Mouse (Mus musculus) left cerebral cortex, adult 18-20 months (tissue): Measurements from ENCODE around the gene A530016L24Rik. TPM values are rescaled to one million over a fixed set of nuclear protein-coding genes. Genes with fewer than 3 reads are reported as not detected.
A peak's percentile ranks its signal among the peaks of the same experiment; 100 is the strongest.

Source experiments
- DNase-seq, 2 experiments: peaks; one replicate each; pipeline ENCODE4 v3.0.0; 2021 to 2022; ENCODE audit warnings: low spot score in 2 of 2, mixed read lengths in 1 of 2
- long read RNA-seq, 2 experiments: library from polyadenylated mRNA; stranded (forward); transcript quantifications; one replicate each; pipeline ENCODE4 v2.0.0; 2021
- total RNA-seq, 2 experiments: library from RNA; stranded (reverse); gene quantifications; 2 replicates each; pipeline ENCODE4 v1.2.3; 2021

A530016L24Rik gene
- under 1 TPM in 1 of 2 experiments, not detected in 1; 0.21 TPM for total RNA-seq
- long read RNA-seq, experiment 1, partial matches to known transcripts = 0 of 3 reads
- long read RNA-seq, experiment 1, other reads (novel, unspliced or antisense) = 3 of 3 reads
- long read RNA-seq, experiment 2 = 0 reads

DNA sequence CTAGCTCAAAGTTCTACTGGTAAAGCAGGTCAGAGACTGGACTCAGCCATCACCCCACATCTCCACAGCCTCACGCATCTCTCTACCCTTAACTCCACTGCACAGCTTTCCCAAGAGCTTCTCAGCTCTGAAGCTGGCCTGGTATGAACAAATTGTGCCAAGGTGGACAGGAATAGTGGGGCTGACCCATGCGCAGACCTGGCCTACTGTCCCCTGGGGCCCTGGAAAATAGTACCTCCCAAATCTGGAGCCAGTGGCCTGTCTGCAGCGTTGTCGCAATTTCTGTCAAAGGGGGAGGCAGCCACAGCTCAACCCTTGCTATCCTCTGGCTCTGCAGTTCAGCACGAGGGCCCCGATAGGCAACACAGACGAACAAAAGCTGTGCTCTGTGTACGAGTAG, at the start of gene A530016L24Rik:
A530016L24Rik (plus strand) TSS at position 315 of the 400 bp plus-strand sequence.
- DNase-seq = no peak

DNA sequence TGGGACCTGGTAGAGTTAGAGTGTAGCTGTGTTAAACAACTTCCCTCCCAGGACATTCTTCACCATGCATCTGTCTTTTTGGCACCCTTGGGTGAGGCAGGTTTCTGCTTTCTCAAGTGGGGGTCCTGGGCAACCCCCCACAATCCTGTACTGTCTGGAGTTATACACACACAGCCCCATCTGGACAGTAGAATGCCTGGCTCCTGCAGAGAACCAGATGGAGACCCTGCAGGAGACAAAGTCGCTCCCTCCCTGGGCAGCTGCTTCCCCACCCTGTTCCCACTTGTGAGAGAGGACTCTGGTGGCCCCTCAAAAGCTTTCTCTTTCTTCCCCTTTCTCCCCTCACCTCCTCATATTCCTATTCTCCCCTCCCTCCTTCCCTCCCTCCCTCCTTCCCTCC, 49.3 kb upstream of the A530016L24Rik start:
- no peak for DNase-seq

DNA sequence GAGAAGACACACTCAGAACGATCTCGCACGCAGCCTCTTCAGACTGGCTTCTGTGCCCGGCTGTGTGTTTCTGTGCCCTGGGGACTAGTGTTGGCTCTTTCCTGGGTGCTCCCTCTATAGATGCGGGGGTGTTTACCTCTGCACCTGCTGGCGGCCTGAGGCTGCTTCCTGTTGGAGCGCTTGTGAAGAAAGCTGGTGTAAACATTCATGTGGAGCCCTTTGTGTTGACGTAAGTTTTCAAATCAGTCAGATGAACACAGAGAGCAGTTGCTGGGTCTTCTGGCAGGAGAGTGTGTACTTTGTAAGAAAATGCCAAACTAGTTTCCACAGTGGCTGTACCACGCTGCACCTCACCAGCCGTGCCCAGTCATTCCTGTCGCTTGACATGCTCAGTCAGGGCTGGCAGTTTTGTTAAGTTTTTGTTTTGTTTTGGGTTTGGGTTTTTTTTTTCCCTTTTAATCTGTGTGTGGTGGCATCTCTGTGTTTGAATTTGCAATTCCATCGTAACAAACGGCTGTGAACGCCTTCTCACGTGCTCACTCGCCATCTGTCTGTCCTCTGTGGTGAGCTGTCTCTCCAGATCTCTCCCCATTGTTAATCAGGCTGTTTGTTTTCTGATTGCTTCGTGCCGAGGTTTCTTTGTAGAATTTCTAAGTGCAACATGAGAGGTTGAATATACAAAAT, 40.0 kb upstream of the A530016L24Rik start:
- no peak for DNase-seq

DNA sequence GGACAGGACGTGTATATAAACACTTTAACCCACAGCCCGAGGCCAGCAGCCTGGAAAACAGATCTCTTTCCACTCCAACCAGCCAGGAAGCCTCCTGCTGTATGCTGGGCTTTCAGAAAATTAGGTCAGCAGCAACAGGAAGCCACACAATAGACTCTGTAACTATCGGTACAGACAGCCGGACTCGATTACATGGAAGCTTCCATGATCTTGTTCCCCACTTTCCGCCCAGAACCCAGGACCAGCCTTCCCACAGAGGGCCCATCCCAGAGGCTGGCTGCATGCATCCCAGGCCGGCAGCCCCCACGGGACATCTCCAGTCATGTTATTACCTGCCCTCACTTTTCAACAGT, 39.4 kb upstream of the A530016L24Rik start:
- no peak for DNase-seq

DNA sequence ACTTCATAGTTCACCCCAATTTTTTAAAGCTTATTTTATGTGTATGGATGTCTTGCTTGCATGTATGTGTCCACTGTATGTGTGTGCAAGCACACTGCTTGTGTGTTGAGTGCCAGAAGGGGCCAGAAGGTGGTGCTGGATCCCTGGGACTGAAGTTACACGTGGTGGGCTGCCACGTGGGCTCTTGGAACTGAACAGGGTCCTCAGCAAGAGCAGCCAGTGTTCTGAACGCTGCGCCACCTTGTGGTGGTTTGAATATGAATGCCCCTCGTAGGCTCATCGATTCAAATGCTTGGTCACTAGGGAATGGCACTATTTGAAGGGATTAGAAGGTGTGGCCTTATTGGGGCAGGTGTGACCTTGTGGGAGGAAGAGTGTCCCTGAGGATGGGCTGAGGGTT, 38.4 kb upstream of the A530016L24Rik start:
- peak in 1 of 2 experiments; percentile 53 for DNase-seq

DNA sequence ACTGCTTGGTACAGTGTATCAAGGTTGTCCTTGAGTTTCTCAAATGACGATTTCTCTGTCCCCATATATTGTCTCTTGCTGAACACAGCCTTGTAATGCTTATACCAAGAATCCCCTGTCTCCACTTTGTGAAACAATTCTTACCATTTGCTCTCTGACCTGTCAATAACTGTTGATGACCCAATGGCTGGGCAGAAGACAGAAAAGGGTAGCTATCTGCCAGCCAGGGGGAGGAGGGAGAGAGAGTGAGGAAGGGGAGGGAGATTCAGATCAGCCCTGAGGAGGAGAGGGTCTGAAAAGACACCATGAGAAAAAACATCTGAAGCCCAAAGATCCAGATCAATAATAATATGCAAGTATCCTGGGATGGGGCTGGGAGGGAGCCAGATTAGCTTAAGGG, 37.9 kb upstream of the A530016L24Rik start:
- DNase-seq = no peak

DNA sequence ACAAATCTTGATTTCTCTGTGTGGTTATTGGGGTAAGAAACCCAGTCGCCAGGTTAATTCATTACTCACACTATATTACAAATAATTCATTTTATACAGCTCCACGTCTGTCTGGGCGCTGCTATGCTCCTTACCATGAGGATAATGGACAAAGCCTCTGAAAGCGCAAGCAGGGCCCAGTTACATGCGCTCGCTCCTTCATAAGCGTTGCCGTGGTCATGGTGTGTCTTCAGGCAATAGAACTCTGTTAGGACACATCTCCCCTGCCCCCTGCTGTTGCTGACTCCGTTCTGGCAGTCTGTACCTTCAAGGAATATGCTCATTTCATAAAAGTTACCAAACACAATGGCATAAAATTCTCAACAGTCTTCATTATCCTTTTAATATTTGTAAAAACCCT, 37.4 kb upstream of the A530016L24Rik start:
- no peak for DNase-seq

DNA sequence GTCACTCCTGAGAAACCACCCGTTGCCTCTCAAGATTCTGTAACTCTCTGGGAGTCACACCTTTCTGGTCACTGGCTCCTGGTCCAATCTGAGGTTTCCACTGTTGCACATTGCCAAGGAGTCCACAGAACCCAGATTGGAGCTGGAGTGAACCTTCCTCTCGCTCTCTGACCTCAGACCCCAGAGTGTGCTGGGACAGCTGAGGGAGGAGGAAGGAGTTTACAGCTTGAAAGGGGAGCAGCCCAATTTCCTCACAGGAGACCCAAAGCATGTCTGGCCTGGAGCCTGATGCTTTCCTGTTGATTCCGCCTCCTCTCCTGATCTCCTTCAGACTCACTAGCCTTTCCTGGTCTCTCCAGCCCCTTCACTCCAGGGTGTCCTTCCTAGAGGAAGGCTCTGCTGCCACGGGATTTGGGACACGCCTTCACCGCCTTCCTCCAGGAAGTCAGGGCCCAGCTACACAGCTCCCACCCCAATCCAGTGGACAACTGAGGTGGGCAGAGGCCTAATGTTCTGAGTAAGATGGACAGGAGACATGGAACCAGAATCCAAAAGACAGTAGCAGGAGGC, 33.0 kb upstream of the A530016L24Rik start:
- no peak for DNase-seq

DNA sequence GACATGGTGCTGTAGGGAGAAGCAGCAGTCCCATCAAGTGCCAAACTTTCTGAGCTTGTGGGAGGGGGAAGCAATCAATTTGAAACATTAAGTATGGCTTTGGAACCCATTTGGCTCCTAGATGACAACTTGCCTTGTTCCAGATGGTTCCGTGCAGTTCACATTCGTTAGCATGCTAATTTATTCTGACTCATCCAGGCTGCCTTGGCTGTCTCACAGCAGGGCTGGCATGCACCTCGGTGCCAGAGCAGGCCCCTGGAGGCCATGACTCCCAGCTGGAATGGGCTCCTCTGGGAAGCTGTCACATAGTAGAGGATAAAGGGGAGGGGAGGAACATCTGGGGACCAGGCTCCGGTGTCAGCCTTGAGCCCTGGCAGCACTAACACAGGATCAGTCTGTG, 31.4 kb upstream of the A530016L24Rik start:
- peak; percentile 66 to 72 for DNase-seq

DNA sequence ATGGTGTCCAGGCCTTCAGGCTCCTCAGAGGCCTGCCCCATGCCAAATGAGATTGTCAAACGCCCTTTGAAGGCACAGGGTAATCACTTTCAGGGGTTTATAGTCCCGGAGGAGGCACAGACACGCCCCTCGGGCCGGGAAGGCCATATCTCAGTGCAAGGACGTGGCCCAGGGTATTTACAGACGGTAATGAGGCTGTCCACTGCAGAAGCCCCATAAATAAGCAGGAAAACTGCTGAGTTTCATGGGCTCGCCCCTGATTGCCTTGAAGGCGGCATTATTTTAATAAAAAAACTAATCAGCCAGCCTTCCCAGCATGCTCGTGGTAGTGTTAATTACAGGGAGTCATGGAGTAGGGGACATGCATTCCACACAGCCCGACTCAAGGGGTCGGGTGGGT, 26.8 kb upstream of the A530016L24Rik start:
- no peak for DNase-seq

DNA sequence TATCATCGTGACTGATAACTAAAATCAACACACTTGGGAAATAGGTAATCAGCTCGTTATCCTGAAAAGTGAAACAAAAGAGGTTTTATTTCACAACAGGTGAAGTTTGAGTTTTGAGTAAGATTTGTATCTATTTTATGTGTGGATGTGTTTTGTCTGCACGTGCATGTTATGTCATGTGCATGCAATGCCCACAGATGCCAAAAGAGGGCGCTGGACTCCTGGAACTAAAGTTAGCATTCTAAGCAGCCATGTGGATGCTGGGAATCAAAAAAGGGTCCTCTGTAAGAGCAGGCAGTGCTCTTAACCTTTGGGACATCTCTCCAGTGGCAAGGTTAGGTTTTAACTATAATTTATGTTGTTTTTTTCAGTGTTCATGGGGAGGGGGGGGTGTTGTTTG, 26.0 kb upstream of the A530016L24Rik start:
- no peak for DNase-seq

DNA sequence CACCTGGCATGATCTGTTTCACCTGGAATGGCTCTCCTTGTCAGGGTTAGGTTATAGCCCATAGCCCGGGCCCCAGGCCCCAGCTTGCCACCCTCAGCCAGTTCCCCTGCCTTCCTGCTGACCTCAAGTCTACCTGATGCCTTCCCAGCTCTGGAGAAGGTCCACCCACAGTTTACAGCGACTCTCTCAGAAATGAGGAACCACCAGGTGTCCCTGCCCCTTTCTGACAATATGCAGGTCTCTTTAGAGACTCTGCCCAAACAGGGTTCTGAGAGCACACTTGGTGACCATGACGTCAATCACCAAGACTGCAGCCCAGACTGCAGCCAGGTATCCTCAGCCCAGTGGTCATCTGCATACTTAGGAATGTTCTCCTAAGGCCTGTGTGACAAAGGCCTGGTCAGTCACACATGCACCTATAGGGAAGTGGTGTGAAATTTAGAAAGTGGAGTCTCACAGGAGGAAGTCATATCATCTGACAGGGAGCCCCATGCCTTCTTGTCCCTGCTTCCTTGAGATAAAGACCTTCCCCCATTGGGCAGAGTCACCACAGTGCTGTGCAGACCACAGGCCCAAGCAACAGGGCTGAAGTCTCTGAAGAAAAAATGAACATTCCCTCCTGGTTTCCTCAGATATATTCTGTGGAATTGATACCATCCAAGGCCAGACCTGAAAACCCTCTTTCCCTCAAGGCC, 25.4 kb upstream of the A530016L24Rik start:
- DNase-seq = no peak

DNA sequence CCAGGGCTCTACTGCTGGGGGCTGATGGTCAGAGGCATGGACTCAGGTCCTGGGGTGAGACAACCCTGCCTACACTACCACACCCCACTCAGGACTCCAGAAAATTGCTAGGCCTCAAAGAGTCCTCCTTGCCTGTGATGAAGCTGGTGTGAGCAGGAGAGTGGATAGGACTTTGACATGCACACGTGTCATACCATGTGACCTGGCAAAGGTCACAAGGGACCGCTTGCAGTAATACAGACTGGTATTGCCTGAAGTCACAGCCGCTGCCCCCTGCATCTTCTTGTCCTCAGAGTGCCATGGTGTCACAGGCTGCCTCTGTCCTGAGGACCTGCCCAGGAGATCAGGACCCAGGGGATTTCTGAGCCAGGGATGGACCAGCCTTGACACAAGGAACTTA, 24.7 kb upstream of the A530016L24Rik start:
- DNase-seq = no peak

DNA sequence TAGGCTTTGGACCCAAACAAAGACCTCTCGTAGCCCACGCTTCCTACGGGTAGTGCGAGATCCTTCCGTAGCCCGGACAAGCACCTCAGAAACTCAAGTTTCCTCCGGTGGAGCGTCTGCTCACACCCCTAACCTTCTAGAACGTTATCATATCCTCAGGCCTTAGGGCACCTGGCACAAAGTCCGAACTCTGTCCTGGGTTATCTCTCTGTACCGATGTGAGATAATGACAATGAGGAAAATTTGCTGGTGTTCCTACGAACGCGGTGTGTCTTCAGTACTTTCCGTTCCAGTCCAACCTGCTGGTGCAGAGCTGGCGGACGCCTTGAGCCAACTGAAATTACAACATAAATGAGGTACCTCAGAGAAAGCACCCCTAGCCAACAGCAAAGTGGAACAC, 23.3 kb upstream of the A530016L24Rik start:
- DNase-seq = no peak

DNA sequence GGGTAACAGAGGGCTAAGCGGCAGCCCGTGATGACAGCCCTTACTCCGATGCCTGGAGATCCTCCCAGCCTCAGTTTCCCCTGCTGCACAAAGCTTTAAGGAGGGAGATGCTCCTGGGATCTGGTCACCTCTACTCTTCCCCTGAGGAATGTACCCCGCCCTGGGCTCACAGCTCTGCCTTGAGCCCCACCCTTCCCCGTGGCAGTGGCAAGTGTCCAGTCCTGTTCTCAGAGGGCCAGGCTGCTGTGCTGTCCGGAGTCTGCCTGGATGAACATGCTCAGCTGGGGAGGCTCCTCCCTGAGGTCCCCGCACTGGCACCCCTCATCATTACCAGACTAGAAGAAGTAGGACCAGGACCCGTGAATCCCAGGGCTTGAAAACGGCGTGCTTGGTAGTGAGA, 21.9 kb upstream of the A530016L24Rik start:
- no peak for DNase-seq

DNA sequence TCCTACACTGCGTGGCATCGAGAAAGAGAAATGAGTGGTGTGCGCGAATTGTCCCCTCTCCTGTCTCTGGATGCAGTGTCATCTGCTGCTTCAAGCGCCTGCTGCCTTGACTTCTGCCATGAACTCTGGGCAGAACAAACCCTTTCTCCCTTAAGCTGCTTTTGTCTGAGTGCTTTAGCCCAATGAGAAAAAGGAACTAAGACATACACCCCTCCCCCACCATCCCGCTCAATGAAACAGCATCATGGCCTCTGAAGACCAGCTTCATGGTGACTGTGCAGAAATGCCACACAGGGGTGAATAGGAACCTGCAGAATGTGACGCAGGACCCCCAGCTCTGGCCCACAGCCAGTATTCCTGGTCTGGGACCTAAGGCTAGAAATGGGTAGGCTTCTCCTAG, 19.9 kb upstream of the A530016L24Rik start:
- no peak for DNase-seq

DNA sequence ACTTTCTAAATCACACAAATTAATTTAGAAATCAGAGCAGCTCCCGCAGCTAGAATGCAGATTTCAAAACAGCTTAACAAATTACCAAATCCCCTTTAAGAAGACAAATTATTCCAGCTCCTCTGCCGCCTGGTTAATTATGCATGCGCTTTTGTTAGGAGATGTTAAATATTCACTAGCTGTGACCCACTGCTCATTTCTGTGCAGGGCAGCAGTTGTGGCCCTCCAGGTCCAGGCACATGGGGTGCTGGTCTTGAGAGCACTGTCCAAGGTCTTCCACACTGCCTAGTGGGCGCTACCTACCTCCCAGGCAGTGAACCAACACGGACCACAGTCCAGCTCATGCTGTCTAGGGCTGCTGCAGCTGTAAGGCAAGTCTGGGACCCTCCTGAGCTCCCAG, 19.0 kb upstream of the A530016L24Rik start:
- no peak for DNase-seq

DNA sequence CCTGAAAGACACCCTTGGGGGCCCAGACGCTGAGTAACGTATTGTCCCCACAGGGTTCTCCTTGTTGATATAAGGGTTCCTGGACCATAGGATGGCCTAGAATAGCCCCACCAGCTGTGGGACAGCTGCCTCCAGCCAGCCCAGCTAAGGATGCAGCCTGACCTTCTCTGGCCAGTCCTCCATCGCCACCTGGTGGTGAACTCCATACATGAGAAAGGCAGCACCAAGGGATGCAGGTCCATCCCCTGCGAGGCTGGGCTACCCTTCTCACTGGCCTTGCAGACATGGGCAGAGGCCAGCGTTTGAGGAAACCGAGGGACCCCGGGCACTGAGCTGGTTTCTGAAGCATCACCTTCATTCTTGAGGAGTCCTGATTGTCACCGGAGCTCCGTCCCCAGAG, 15.5 kb upstream of the A530016L24Rik start:
- DNase-seq = peak; percentile 86 to 92

DNA sequence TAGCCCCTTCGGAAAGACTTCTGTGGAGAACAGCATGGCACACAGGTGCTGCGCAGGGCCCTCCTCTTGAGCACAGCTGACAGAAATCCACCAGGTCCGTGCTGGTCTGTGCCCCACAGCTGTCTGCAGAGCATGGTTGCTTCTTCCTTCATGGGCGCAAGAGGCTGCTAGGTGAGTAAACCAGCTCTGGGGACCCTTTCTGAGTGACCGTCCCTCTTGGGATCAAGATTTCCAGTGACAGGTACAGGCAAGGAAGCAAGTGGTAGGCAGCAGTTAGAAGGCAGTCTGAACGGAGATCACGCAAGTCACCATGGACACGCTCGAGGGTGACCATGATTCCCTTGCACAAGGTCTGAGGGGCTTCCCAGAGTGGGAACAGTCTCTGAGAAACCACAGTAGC, 287 bp downstream of the A530016L24Rik start:
- no peak for DNase-seq

DNA sequence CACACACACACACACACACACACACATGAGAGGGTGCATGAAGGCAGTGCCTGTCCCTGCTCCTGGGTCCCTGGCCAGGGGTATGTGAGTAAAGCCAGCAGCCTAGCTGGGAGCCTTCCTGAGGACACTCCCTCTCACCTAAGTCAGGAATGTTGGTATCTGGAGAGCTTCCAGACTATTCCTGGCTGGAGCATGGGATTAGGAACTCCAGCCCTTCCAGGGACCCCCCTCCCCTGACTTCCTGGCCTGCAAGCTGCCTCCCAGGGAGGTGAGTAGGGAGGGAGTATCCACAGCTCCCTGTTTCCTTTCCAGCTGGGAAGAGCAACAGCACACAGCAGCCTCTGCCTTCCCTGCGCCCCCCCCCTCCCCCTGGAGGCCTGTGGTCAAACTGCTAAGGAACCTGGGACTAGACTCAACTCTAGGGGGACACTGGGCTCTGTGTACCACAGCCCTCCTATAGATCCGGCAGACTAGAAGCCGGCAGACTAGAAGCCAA, 1.2 kb downstream of the A530016L24Rik start:
- no peak for DNase-seq

DNA sequence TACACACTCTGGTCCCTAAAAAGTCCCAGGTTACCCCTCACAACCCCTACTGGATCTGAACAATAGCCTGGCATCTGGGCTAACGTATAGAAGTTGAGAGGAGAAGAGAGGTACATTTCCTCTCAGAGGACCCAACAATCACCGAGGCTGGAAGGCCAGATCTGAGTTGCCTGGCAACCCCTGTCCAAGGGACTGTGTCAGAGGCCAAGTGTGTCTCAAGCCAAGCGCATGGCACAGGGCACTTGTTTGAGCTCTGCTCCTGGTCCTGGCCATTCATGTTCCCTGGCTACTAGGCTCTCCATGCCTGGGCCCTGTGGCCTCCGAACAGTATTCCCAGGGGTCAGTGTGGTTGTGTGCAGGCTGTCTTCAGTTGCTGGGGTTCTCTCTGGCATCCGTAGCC, 6.9 kb downstream of the A530016L24Rik start:
- no peak for DNase-seq

DNA sequence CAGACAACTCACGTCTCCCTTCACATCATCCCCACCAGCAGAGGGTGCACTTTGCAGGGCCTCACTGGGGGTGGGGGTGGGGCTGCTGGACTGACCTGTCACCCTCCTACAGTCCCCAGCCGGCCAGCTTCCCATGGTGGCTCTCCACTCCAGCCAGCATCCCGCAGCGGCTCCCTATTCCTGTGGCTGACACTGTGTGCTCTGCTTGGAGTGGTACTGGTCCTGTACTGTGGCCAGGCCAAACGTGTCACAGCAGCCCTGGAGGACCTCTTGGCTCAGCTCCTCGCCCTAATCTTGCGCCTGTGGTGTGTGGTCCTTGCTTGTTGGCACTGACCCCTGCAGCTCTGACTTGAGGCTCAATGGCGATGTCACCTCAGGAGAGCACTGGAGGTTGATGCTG, 8.5 kb downstream of the A530016L24Rik start:
- DNase-seq = no peak
